Mouse (Mus musculus) lung, adult 18-20 months (tissue): ENCODE measurements at regions not wholly inside any gene's neighbourhood (a gene's known extent, or its start where the extent isn't known, plus 50 kb on each side); places are given as distances from the start of the nearest gene placed in this dataset.

Experiments
- DNase-seq, 2 experiments: peaks; one replicate each; pipeline ENCODE4 v3.0.0; 2022; ENCODE audit warnings: mixed read lengths in 2 of 2

- peak in 1 of 2 experiments; percentile 37 for DNase-seq
Observed at GRCm38 (mm10) chr2:168337611-168338010, 56.1 kb upstream of the Kcng1 start.

GRCm38 (mm10) chr2:168335739-168336385 is 54.3 kb upstream of the Kcng1 start:
- no peak for DNase-seq

- no peak for DNase-seq
Observed at GRCm38 (mm10) chr2:168334241-168334588, 52.7 kb upstream of the Kcng1 start.

GRCm38 (mm10) chr2:168333552-168334240 is 52.2 kb upstream of the Kcng1 start:
- peak in 1 of 2 experiments; percentile 8 for DNase-seq

- DNase-seq, result peak in 1 of 2 experiments; percentile 30
Observed at GRCm38 (mm10) chr2:168332972-168333371, 51.4 kb upstream of the Kcng1 start.
